Mouse (Mus musculus): ENCODE measurements at regions not wholly inside any gene's neighbourhood (a gene's known extent, or its start where the extent isn't known, plus 50 kb on each side); places are given as distances from the start of the nearest gene placed in this dataset.
A peak's percentile ranks its signal among the peaks of the same experiment; 100 is the strongest.

- no peak for DNase-seq
Measured at GRCm38 (mm10) chr4:45746451-45746850, 52.4 kb upstream of the Aldh1b1 start.

DNA sequence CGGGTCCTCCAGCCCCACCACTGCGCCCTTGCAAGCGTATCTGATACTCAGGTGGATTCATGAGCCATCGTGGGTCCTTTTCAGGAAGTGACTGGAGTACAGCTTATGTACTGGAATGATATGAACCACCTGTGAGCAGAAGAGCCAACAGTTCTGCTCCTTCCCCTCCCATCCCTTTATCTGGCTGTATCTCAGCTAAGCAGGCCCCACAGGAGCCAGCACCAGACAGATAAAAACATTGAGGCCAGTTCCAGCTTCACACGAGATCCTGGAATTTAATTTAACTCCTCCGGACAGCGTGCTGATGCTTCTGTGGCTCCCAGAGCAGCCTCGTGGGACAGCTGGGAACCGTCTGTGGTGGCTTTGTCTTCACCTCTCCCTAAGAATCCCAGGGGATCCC is 53.1 kb upstream of the Aldh1b1 start:
- no peak for DNase-seq

DNA sequence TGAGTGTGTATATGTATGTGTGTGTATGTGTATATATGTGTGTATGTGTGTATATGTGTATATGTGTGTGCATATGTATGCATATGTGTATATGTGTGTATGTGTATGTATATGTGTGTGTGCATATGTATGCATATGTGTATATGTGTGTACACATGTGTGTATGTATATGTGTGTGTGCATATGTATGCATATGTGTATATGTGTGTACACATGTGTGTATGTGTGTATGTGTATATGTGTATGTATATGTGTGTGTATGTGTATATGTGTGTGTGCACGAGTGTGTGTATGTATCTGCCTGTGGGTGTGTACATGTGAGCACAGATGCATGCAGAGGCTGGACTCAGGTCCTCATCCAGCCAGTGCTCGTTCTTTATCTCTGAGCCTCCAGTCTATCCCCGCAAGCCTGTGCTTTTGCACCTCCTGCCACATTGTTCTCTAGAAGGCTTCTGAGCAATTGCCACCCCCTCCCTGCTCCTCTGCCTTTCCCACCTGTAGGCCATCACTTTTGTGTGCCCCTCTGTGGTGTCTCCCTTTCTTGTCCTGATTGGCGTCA is 53.9 kb upstream of the Aldh1b1 start:
- DNase-seq: no peak

DNA sequence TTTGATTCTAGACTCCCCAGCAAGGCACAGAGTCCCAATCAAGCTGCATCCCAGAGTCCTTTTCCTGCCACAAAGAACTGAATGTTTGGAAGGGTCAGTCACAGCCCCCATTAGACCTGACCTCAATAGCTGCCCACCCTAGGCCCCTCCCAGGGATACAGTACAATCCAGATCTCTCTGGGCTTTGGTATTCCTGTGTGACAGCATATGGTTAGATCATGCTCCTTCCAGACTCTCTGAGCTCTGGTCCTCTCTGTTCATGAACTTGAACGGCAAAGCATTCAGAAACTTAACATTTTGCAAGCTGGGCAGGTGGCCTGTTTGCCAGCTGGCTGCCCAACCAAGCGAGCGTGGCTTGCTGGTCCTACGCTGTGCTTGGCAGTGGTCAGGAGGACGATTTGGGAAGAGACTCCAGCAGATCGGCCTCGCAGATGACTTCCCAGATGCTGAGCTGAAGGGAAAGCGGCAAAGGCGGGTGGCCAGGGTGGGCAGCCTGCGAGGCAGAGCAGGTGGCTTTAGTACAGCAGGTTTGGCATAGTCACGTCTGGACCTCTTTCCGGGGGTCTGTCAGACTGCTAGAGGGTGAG is 58.0 kb upstream of the Aldh1b1 start:
- no peak for DNase-seq

DNA sequence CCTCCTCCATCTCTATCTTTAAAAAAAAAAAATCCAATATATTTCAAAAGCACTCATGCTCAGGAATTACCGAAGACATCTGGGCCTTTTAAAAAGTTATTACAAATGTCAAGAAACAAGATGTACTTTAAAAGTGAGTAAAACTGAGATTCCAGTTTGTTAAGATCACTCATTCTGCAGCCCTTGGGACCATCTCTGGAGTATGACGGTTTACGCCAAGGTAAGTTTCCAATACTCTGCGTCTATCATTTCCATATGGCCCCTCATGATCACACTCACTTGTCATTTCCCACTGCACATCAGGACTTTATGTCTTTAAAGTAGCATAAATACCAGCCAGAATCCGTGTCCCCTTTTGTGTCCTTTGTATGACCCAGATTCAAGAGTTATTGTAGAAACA is 58.5 kb upstream of the Aldh1b1 start:
- no peak for DNase-seq

DNA sequence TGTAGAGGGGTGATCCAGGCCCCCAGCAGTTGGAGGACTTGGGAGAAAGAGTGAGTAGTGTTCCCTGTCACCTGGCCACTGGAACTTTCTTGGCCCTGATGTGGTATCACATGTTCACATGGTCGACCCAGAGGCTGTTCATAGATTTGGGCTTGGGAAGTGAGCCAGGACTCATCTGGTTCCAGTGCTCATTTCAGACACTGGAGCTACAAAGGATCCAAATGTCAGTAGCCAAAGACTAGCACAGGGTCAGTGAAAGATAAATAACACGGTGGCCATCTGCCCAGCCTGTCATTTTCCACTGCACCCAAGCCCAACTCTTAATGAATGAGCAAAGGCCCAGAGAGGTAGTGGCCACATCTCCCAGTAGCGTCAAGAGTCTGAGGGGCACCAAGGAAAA is 59.1 kb upstream of the Aldh1b1 start:
- no peak for DNase-seq

GRCm38 (mm10) chr4:45739168-45739567 is 59.7 kb upstream of the Aldh1b1 start:
- DNase-seq: no peak

- no peak for DNase-seq
Measured at GRCm38 (mm10) chr4:45738746-45739145, 60.1 kb upstream of the Aldh1b1 start.

GRCm38 (mm10) chr4:45736215-45736815 is 62.5 kb upstream of the Aldh1b1 start:
- no peak for DNase-seq

GRCm38 (mm10) chr4:45734011-45734410 is 64.8 kb upstream of the Aldh1b1 start:
- no peak for DNase-seq

DNA sequence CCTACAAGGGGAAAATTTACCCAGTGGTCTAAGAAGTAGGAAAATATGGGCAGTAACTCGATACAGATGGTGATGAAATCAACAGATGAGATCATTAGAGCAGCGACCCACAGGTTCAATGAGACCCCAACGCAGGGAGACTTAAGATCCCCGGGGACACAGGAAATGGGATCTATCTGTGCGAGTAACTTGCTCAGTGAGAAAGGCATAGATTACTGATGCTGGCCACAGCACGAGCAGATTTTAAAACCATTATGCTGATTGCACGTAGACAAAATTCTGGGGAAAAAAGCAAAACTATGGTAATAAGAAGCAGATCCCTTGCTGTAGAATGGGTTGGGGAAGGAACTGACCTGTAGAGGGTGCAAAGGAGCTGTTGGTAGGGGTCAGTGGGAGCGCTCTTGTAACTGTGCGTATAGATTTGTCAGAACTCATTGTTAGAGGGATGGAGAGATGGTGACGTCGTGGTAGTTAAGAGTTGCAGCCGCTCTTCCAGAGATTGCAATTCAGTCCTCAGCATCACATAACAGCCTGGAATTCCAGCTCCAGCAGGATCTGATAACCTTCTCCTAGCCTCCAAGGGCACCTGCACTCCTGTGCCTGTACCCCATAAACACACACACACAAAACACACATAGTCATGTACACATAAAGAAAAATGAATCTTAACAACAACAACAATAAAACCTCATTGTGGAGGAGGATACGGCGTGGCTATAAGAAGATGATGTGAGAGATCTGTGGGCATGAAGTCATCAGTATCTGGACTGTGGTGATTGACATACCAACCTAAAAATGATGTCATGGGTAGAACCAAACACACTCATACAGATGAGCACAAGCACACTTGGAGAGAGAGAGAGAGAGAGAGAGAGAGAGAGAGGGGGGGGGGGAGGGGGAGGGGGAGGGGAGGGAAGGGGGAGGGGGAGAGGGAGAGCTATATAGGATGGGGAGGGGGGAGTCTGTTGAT is 67.7 kb upstream of the Aldh1b1 start:
- DNase-seq: no peak

DNA sequence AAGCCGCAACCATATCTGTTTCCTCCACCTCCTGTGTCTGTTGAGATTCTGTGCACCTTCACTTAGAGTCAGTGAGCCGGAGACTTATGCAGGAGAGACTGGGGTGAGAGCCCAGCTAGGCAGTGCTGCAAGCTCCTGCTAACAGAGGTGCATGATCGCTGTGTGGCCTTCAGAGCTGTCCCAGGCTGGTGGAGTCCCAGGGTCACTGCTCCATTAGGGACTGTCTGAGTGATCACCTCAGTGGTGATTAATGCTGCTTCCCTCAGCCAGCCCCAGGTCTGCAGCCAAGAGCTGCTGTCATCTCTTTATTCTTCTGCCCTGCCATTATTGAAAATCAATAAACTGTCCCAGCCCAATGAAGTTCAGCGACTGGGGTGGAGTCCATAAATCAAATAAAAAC is 69.0 kb upstream of the Aldh1b1 start:
- DNase-seq: no peak

- DNase-seq: no peak
Measured at GRCm38 (mm10) chr4:45728825-45729224, 70.0 kb upstream of the Aldh1b1 start.

GRCm38 (mm10) chr4:45727915-45728314 is 70.9 kb upstream of the Aldh1b1 start:
- DNase-seq: no peak

DNA sequence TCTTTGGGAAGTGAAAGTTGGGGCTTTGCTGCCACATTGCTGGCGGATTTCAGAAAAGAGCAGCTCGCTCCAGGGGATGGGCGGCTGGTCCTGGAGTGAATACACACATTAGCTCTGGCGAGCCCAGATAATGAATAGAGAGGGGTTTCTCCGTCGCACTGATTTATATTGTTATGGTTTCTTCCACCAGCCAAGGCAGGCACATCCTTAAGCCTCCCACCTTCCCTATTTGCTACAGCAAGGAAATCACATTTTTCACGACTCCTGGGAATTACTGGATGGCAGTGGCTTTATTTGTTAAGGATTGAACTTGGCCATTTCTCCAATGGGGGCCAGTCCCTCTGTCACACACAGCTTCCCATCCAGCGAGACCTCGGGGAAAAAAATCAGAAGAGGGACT is 71.3 kb upstream of the Aldh1b1 start:
- no peak for DNase-seq

DNA sequence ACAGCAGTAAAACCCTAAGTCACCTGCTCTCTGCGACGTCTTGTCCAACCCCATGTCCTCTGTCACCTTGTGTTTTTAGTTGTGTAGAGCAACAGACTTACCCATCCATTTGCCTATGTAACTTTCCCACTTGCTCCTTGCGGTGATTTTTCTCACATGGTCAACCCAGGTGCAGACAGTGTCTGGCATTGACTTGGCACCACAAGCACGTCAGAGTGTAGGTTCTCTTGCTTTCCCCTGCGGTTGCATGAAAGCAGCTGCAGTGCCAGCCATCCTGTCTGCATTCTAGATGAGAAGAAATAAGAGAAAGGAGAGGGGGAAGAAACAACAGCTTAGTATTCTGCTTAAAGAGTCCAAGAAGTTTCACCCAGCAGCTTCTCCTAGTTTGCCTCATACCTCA is 72.0 kb upstream of the Aldh1b1 start:
- DNase-seq: no peak

GRCm38 (mm10) chr4:45725055-45725910 is 73.5 kb upstream of the Aldh1b1 start:
- DNase-seq: no peak

DNA sequence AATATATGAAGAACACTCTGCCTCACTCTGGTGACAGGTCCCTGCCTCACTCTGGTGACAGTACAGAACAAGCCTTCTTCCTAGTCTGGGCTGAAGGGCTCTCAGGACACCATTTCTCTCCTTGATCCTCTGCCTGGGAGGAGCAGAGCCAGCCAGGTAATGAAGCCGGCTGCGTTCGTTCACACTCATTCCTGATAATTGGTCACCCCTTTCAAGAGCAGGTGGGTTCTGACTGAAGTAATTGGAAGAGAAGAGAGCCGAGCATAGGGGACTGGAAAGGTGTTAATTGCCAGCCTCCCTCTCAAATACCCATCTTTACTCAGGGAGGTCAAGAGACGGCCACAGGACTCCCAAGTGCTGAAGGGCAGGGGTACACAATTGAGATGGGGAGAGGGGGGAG is 78.5 kb upstream of the Aldh1b1 start:
- no peak for DNase-seq

DNA sequence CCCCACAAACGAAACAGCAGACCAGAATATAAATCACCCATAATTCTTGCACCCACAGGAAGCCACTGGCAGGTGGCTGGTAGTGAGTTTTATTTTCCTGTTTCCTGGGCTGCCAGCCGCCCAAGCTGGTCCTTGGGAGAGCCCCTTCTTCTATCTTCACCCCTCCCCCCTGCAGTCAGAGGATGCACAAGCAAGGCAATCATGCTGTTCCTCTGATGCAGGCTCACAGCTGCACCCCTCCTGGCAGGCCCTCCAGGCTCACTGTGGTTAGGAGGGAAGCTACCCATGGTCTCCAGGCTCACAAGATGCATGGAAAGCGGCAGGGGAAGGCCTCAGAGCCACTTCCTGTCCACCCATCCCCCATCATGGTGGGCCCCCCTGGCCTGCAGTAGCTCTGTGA is 79.3 kb upstream of the Aldh1b1 start:
- peak; percentile 68 for DNase-seq

- no peak for DNase-seq
Measured at GRCm38 (mm10) chr4:45715878-45716277, 82.9 kb upstream of the Aldh1b1 start.

DNA sequence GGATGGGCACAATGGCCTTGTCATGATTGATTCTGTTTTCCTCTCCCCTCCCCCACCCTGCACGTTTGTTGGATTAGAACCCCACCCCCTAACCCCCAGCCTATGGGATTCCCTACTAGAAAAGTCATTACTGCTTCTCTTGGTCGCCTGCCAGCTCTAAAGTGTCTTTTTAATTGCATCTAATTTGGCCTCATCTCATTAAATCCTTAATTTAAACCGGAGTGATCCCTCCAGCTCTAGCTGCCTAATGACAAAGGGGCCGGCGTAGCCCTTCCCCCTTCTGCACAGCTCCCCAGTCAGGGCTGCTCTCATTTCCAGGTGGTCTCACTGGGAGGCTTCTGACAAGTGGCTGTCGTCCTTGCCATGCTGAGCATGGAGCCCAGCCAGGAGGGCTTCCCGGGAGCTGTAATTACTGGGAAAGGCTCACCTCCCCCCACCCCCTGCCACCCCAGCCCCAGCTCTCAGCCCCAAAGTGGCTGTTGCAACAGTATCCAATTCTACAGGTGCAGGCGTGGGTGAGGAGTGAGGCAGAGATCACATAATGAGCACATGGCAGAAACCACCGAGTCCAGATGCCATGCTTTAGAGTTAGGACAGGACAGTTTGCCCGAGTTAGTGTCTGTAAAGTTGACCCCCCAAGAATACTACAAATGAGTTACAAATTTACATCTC is 84.8 kb upstream of the Aldh1b1 start:
- no peak for DNase-seq

- no peak for DNase-seq
Measured at GRCm38 (mm10) chr4:45713046-45713706, 85.6 kb upstream of the Aldh1b1 start.

Data from thymus, postnatal 14 days (tissue).